Mouse (Mus musculus): ENCODE results near the gene Inmt. TPM values are rescaled to one million over a fixed set of nuclear protein-coding genes. Genes with fewer than 3 reads are reported as not detected.

Gene Inmt
- total and polyA plus RNA-seq, 3 experiments: not detected

DNA sequence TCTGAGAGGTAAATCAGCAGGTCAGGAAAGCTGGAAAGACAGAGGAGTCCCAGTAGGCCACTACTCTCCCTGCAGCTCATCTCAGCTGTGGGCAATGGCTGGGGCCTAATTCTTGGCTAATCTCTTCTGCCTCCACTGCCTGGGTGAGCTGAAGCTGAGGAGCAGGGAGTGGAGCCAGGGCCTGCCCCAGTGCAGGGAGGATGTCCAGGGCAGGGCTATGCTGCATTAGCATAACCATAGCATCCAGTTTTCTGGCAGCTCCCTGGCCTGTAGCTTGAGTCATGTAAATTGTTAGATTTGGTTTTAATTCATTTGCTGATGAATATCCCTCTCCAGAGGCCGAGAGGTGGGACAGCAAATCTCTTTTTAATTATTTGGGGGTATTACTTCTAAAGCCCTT is 15.6 kb downstream of the Inmt start:
- Histone ChIP-seq H3K9ac (ENCODE audit: insufficient read depth, low read depth) (no peak overlapping the region), H3K4me3 (replicated peaks in 1 of 3; ENCODE audit: low read depth in 2 of 3, low read length in 2 of 3, poor library complexity in 1 of 3) (no peak overlapping the region), H3K79me2 (replicated peaks; ENCODE audit: control insufficient read depth, extremely low read depth, insufficient read depth, poor library complexity, severe bottlenecking) (no peaks in the 10 kb centered on the region), H3K27me3 (replicated peaks) (peaks cover 2% of the 10 kb centered on the region), H3K4me1 (ENCODE audit: control insufficient read depth in 1 of 2, insufficient read depth in 2 of 2) (peaks cover 0 to 5% of the 10 kb centered on the region in 2 experiments; a peak in 1 of 4 replicates), H3K9me3 (replicated peaks; ENCODE audit: low read length) (no peaks in the 10 kb centered on the region), H3K36me3 (replicated peaks in 1 of 2; ENCODE audit: control insufficient read depth in 1 of 2, insufficient read depth in 1 of 2, low read length in 1 of 2) (no peaks in the 10 kb centered on the region), H3K4me2 (ENCODE audit: insufficient read depth, low read depth, poor library complexity, severe bottlenecking) (no peak overlapping the region), H3K27ac (ENCODE audit: insufficient read depth, low read depth) (no peak overlapping the region)
- dilution Hi-C loops (cut with MboI; ENCODE audit: extremely low pct_ligation_motif_present, extremely low pct_unique_long_range_greater_than_20kb, low sequenced_read_pairs) (no loop called here), in situ Hi-C loops (cut with MboI; ENCODE audit: low pct_ligation_motif_present, low pct_unique_long_range_greater_than_20kb, low sequenced_read_pairs) (no loop called here)
- DNase-seq (ENCODE audit: extremely low read depth): no peak
- no peak for TF ChIP-seq CHD1 (IDR thresholded peaks at IDR 0.05; ENCODE audit: low read depth, low read length)
- TF ChIP-seq POLR2AphosphoS2 (IDR thresholded peaks at IDR 0.05; ENCODE audit: low read depth, low read length): no peak
- no peak for TF ChIP-seq USF2 (conservative IDR thresholded peaks at IDR 0.05; ENCODE audit: low read depth, low read length)
- TF ChIP-seq MEF2A (IDR thresholded peaks at IDR 0.05; ENCODE audit: borderline replicate concordance, low read depth, low read length): no peak
- TF ChIP-seq KAT2A (IDR thresholded peaks at IDR 0.05; ENCODE audit: insufficient replicate concordance, low read length): no peak
- no peak for TF ChIP-seq ZNF384 (IDR thresholded peaks at IDR 0.05; ENCODE audit: low read depth, low read length)
- no peak for TF ChIP-seq MAFK (IDR thresholded peaks at IDR 0.05; ENCODE audit: insufficient replicate concordance, low read length)
- TF ChIP-seq JUND (conservative IDR thresholded peaks at IDR 0.05; ENCODE audit: low read depth, low read length): no peak
- TF ChIP-seq SMC3 (IDR thresholded peaks at IDR 0.05; ENCODE audit: low read depth, low read length): no peak

DNA sequence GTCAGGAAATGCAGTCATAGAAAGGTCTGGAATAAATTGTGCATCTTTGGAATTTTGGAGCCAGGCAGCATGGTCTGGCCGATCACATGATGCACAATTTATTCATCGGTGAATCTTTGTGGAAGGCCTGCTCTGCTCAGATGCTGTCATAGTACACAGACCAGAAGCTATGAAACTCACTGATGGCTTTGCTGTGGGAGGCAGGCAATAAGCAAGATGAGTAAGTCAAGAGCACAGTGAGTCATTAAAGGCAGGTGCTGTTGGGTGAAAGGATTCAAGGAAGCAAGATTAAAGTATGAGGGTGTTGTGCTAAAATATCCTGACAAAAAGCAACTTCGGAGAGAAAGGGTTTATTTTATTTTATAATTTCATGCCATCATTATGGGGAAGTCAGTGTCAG is 22.6 kb downstream of the Inmt start:
- peaks cover 3 to 32% of the 10 kb centered on the region in 2 experiments; a peak in 3 of 4 replicates for H3K4me1 ChIP-seq (ENCODE audit: control insufficient read depth in 1 of 2, insufficient read depth in 2 of 2)
- DNase-seq (ENCODE audit: extremely low read depth): no peak
- no peak overlapping the region for H3K27ac ChIP-seq (ENCODE audit: insufficient read depth, low read depth)
- TF ChIP-seq CTCF (conservative IDR thresholded peaks at IDR 0.05 in 1 of 2, IDR thresholded peaks at IDR 0.05 in 1 of 2; ENCODE audit: low read depth in 2 of 2, low read length in 2 of 2) (no peak), RCOR1 (conservative IDR thresholded peaks at IDR 0.05; ENCODE audit: low read depth, low read length) (no peak), MEF2A (IDR thresholded peaks at IDR 0.05; ENCODE audit: borderline replicate concordance, low read depth, low read length) (no peak), USF1 (IDR thresholded peaks at IDR 0.05; ENCODE audit: low read depth, low read length) (no peak), NELFE (IDR thresholded peaks at IDR 0.05; ENCODE audit: low read depth, low read length) (no peak), ZC3H11A (IDR thresholded peaks at IDR 0.05; ENCODE audit: low read depth, low read length) (no peak), USF2 (conservative IDR thresholded peaks at IDR 0.05; ENCODE audit: low read depth, low read length) (no peak), TCF12 (IDR thresholded peaks at IDR 0.05; ENCODE audit: low read depth, low read length) (no peak), JUN (IDR thresholded peaks at IDR 0.05; ENCODE audit: insufficient read depth, low read depth, low read length) (no peak), IRF4 (IDR thresholded peaks at IDR 0.05; ENCODE audit: low read depth, low read length) (no peak), EP300 (IDR thresholded peaks at IDR 0.05; ENCODE audit: low read length) (no peak), BHLHE40 (IDR thresholded peaks at IDR 0.05; ENCODE audit: low read depth, low read length) (no peak), GABPA (IDR thresholded peaks at IDR 0.05; ENCODE audit: insufficient replicate concordance, low read depth, low read length) (no peak)
- no peak overlapping the region for H3K4me2 ChIP-seq (ENCODE audit: insufficient read depth, low read depth, poor library complexity, severe bottlenecking)
- no peaks in the 10 kb centered on the region for H3K27me3 ChIP-seq (replicated peaks)
- no peak overlapping the region for H3K9ac ChIP-seq (ENCODE audit: insufficient read depth, low read depth)
- no peaks in the 10 kb centered on the region for H3K36me3 ChIP-seq (replicated peaks in 1 of 2; ENCODE audit: control insufficient read depth in 1 of 2, insufficient read depth in 1 of 2, low read length in 1 of 2)
- in situ Hi-C loops (cut with MboI; ENCODE audit: low pct_ligation_motif_present, low pct_unique_long_range_greater_than_20kb, low sequenced_read_pairs): no loop called here
- no peaks in the 10 kb centered on the region for H3K79me2 ChIP-seq (replicated peaks; ENCODE audit: control insufficient read depth, extremely low read depth, insufficient read depth, poor library complexity, severe bottlenecking)
- dilution Hi-C loops (cut with MboI; ENCODE audit: extremely low pct_ligation_motif_present, extremely low pct_unique_long_range_greater_than_20kb, low sequenced_read_pairs): no loop called here
- H3K4me3 ChIP-seq (replicated peaks in 1 of 3; ENCODE audit: low read depth in 2 of 3, low read length in 2 of 3, poor library complexity in 1 of 3): no peak overlapping the region
- no peaks in the 10 kb centered on the region for H3K9me3 ChIP-seq (replicated peaks; ENCODE audit: low read length)

Data from CH12.LX (cell line).